Mouse (Mus musculus) ES-E14 (cell line): Measurements from ENCODE around the gene Rfpl4b. TPM values are rescaled to one million over a fixed set of nuclear protein-coding genes. Genes with fewer than 3 reads are reported as not detected.

Source experiments
- DNase-seq: peaks from one replicate; pipeline ENCODE4 v3.0.0-alpha.2; 2013; ENCODE audit warnings: low read depth, low spot score
- H3K27ac ChIP-seq: 2 replicates; pipeline ENCODE4 v1.5.1; 2012; ENCODE audit warnings: low read depth, mild to moderate bottlenecking, low read length, moderate library complexity, mixed read lengths; ENCODE audit not compliant: poor library complexity, insufficient read depth, severe bottlenecking
- H3K36me3 ChIP-seq: 2 replicates; pipeline ENCODE4 v1.6.1; 2012; ENCODE audit warnings: mild to moderate bottlenecking, low read length, moderate library complexity, mixed read lengths; ENCODE audit not compliant: control insufficient read depth, poor library complexity, insufficient read depth, severe bottlenecking
- H3K4me1 ChIP-seq, 2 experiments: fragments of 150-350 bp in 1 of 2; sonication (generic) in 1 of 2; 2 replicates each; pipeline ENCODE4 v1.6.1; 2012; ENCODE audit warnings: low read length in 2 of 2, mild to moderate bottlenecking in 1 of 2, mixed read lengths in 1 of 2; ENCODE audit not compliant: control insufficient read depth in 2 of 2, insufficient read depth in 2 of 2, poor library complexity in 1 of 2
- H3K4me3 ChIP-seq, 2 experiments: fragments of 150-350 bp in 1 of 2; sonication (generic) in 1 of 2; 2 replicates each; pipeline ENCODE4 v1.5.1; 2012; ENCODE audit warnings: low read length in 2 of 2, low read depth in 1 of 2, mild to moderate bottlenecking in 1 of 2, mixed read lengths in 1 of 2; ENCODE audit not compliant: insufficient read depth in 1 of 2, poor library complexity in 1 of 2, severe bottlenecking in 1 of 2
- H3K9ac ChIP-seq: 2 replicates; pipeline ENCODE4 v1.6.1; 2012; ENCODE audit warnings: low read depth, mild to moderate bottlenecking, low read length, mixed read lengths; ENCODE audit not compliant: poor library complexity, insufficient read depth, severe bottlenecking
- H3K9me3 ChIP-seq: fragments of 150-350 bp; sonication (generic); 2 replicates; pipeline ENCODE4 v1.6.1; 2012; ENCODE audit warnings: low read depth, mild to moderate bottlenecking, low read length; ENCODE audit not compliant: control insufficient read depth, insufficient read depth
- CHD2 ChIP-seq: IDR thresholded peaks from 2 replicates; pipeline ENCODE4 v1.6.1; 2014; ENCODE audit warnings: mild to moderate bottlenecking, low read depth, low read length, inconsistent platforms
- HCFC1 ChIP-seq: IDR thresholded peaks from 2 replicates; pipeline ENCODE4 v1.6.1; 2012; ENCODE audit warnings: low read length, inconsistent platforms, borderline replicate concordance; ENCODE audit not compliant: insufficient read depth
- MAFK ChIP-seq: IDR thresholded peaks from 2 replicates; pipeline ENCODE4 v1.6.1; 2014; ENCODE audit warnings: mild to moderate bottlenecking, low read depth, low read length, inconsistent platforms; ENCODE audit not compliant: insufficient read depth
- ZC3H11A ChIP-seq: IDR thresholded peaks from 2 replicates; pipeline ENCODE4 v1.6.1; 2012; ENCODE audit warnings: low read depth, mild to moderate bottlenecking, inconsistent platforms, low read length, borderline replicate concordance
- ZNF384 ChIP-seq: IDR thresholded peaks from 2 replicates; pipeline ENCODE4 v1.6.1; 2012; ENCODE audit warnings: low read depth, low read length, inconsistent platforms
- in situ Hi-C, 2 experiments: fragments of 600-800 bp; cut with MboI; formaldehyde crosslinking; loops; one replicate each; pipeline ENCODE4 v1.15.1; 2025; ENCODE audit warnings: low sequenced_read_pairs in 2 of 2, inconsistent platforms in 1 of 2; ENCODE audit not compliant: unreplicated experiment in 2 of 2
- total RNA-seq: library from RNA; depleted of rRNA; stranded (reverse); fragments of 300-350 nt; gene quantifications from 2 replicates; pipeline ENCODE4 v1.2.3, GENCODE M21; 2012

Rfpl4b gene
- total RNA-seq, 1 experiment, result 0.31 TPM

GRCm38 (mm10) chr10:38823741-38824140 is 2.2 kb upstream of the Rfpl4b start:
- H3K27ac ChIP-seq, result no peak overlapping the region
- in situ Hi-C loops, result no loop called here
- no peak overlapping the region for H3K9ac ChIP-seq
- no peaks in the 10 kb centered on the region for H3K36me3 ChIP-seq
- no peak for TF ChIP-seq ZNF384
- no peak for TF ChIP-seq CHD2
- no peak for TF ChIP-seq MAFK
- no peak for TF ChIP-seq HCFC1
- TF ChIP-seq ZC3H11A, result no peak
- no peaks in the 10 kb centered on the region; the same call in none of the 2 replicates for H3K9me3 ChIP-seq
- H3K4me3 ChIP-seq, result no peak overlapping the region
- no peak for DNase-seq
- no peaks in the 10 kb centered on the region for H3K4me1 ChIP-seq

GRCm38 (mm10) chr10:38806056-38806455 is 15.5 kb downstream of the Rfpl4b start:
- in situ Hi-C loops, result no loop called here
- no peaks in the 10 kb centered on the region for H3K4me1 ChIP-seq
- no peaks in the 10 kb centered on the region for H3K9me3 ChIP-seq
- no peak overlapping the region for H3K4me3 ChIP-seq
- no peaks in the 10 kb centered on the region for H3K36me3 ChIP-seq
- H3K9ac ChIP-seq, result no peak overlapping the region
- TF ChIP-seq MAFK (no peak), CHD2 (no peak), ZNF384 (no peak), HCFC1 (no peak), ZC3H11A (no peak)
- H3K27ac ChIP-seq, result no peak overlapping the region
- no peak for DNase-seq

GRCm38 (mm10) chr10:38804047-38804446 is 17.5 kb downstream of the Rfpl4b start:
- Histone ChIP-seq H3K4me1 (no peaks in the 10 kb centered on the region), H3K9ac (no peak overlapping the region), H3K36me3 (no peaks in the 10 kb centered on the region), H3K27ac (no peak overlapping the region), H3K9me3 (no peaks in the 10 kb centered on the region), H3K4me3 (no peak overlapping the region)
- DNase-seq, result no peak
- in situ Hi-C loops, result no loop called here
- TF ChIP-seq MAFK, result no peak
- no peak for TF ChIP-seq HCFC1
- TF ChIP-seq CHD2, result no peak
- TF ChIP-seq ZNF384, result no peak
- no peak for TF ChIP-seq ZC3H11A

GRCm38 (mm10) chr10:38803304-38803703 is 18.3 kb downstream of the Rfpl4b start:
- H3K36me3 ChIP-seq, result no peaks in the 10 kb centered on the region
- in situ Hi-C loops, result no loop called here
- no peak for TF ChIP-seq ZC3H11A
- no peak for TF ChIP-seq HCFC1
- no peak for TF ChIP-seq CHD2
- TF ChIP-seq MAFK, result no peak
- no peak for TF ChIP-seq ZNF384

GRCm38 (mm10) chr10:38788612-38789011 is 33.0 kb downstream of the Rfpl4b start:
- Histone ChIP-seq H3K27ac (no peak overlapping the region), H3K9ac (no peak overlapping the region), H3K4me1 (no peaks in the 10 kb centered on the region), H3K4me3 (no peak overlapping the region), H3K9me3 (no peaks in the 10 kb centered on the region), H3K36me3 (no peaks in the 10 kb centered on the region)
- in situ Hi-C loops, result no loop called here
- TF ChIP-seq ZNF384 (no peak), MAFK (no peak), CHD2 (no peak), HCFC1 (no peak), ZC3H11A (no peak)
- DNase-seq, result no peak

More at GRCm38 (mm10) chr10:38803304-38803703, 18.3 kb downstream of the Rfpl4b start:
- DNase-seq, result no peak
- Histone ChIP-seq H3K9me3 (no peaks in the 10 kb centered on the region), H3K9ac (no peak overlapping the region), H3K27ac (no peak overlapping the region), H3K4me1 (no peaks in the 10 kb centered on the region), H3K4me3 (no peak overlapping the region)
